Mouse (Mus musculus) thymus, adult 2 months (tissue): ENCODE measurements at regions not wholly inside any gene's neighbourhood (a gene's known extent, or its start where the extent isn't known, plus 50 kb on each side); places are given as distances from the start of the nearest gene placed in this dataset.

Experiments
- CTCF ChIP-seq: fragments of 200-500 bp; IDR thresholded peaks from 2 replicates; pipeline ENCODE4 v1.5.1; 2012; ENCODE audit warnings: mild to moderate bottlenecking, control low read depth, low read length, moderate library complexity, borderline replicate concordance; ENCODE audit not compliant: control insufficient read depth, poor library complexity, insufficient read depth; ENCODE audit errors: extremely low read depth
- POLR2A ChIP-seq: fragments of 200-500 bp; IDR thresholded peaks from 2 replicates; pipeline ENCODE4 v1.6.1; 2012; ENCODE audit warnings: mild to moderate bottlenecking, low read length, control low read depth, moderate library complexity; ENCODE audit not compliant: control insufficient read depth, poor library complexity, insufficient read depth; ENCODE audit errors: extremely low read depth

DNA sequence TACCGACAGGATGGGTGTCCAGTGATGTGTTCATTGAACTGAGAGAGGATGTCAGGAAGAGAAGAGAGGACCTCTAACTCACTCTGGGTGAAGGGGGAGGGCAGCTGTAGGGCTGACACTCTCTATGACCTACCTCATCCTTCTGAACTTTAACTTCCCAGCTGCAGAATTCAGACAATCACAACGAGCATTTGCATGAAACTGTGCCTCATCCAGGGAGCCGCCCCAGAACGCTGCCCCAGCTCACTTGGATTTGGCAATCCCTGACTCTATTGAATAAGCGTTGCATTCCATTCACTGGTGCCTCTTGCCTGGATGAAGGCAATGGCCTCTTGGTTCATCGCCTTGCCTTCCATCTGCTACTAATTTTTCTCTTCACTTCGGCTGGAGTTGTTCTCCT, 223.9 kb upstream of the Gm12728 start:
- TF ChIP-seq POLR2A: no peak
- no peak for TF ChIP-seq CTCF
